Mouse (Mus musculus): ENCODE measurements at regions not wholly inside any gene's neighbourhood (a gene's known extent, or its start where the extent isn't known, plus 50 kb on each side); places are given as distances from the start of the nearest gene placed in this dataset.

DNA sequence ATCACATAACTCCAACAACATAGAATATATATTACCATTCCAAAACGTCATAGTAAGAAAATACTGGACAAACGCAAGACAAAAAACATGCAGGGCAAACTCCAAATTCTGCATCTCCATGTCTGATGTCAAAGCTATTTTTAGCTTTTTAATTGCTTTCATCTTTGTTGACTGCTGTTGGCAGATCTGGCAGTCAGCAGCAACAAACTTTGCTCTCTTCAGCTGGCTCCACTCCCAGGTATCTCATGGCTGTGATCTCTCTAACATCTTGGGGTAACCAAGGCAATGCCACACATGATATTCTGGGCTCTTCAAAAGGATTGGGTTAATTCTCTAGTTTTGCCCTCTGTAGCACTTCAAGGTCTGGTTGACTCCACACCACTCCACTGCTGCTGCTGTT is 128.9 kb upstream of the Fst start:
- H3K27me3 ChIP-seq (ENCODE audit: control insufficient read depth, insufficient read depth, low read length) = no peaks in the 10 kb centered on the region
- WGBS = 89% methylated on average over 2 of the region's 2 CpGs
- no peak overlapping the region for H3K4me2 ChIP-seq (ENCODE audit: low read depth)
- DNase-seq (ENCODE audit: low spot score) = no peak
- H3K9ac ChIP-seq (ENCODE audit: low read length) = no peak overlapping the region
- no peaks in the 10 kb centered on the region for H3K4me1 ChIP-seq (ENCODE audit: control insufficient read depth, insufficient read depth, low read length)
- H3K9me3 ChIP-seq (ENCODE audit: control insufficient read depth, low read length) = no peaks in the 10 kb centered on the region
- no peak for ATAC-seq (ENCODE audit: insufficient read depth, low FRiP score, low TSS enrichment)
- H3K27ac ChIP-seq (ENCODE audit: low read depth, low read length) = no peak overlapping the region
- H3K36me3 ChIP-seq (ENCODE audit: control insufficient read depth, insufficient read depth, low read length) = no peaks in the 10 kb centered on the region
- H3K4me3 ChIP-seq (ENCODE audit: low read depth, low read length) = no peak overlapping the region

DNA sequence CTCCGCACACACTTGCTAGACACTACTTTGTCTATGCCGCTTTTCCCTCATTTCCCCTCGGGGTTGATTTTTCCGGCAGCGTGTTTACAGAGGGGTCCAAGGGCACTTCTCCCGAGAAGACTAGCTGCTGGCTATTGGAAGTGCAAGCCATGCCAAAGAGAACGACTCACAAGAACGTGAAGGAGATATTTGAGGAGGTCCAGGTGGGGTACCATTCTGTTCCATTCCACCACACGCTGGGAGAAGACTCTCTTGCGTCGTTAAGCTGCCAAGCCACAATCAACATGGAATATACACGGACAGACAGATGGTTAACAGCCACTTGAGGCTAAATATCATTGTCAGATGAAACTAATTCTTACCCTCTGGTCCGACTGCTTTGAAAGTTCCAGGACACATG is 144.6 kb upstream of the Fst start:
- H3K36me3 ChIP-seq (ENCODE audit: control insufficient read depth, insufficient read depth, low read length) = no peaks in the 10 kb centered on the region
- no peak overlapping the region for H3K9ac ChIP-seq (ENCODE audit: low read length)
- 90% methylated on average over 13 of the region's 13 CpGs for WGBS
- H3K9me3 ChIP-seq (ENCODE audit: control insufficient read depth, low read length) = no peaks in the 10 kb centered on the region
- H3K4me2 ChIP-seq (ENCODE audit: low read depth) = no peak overlapping the region
- no peaks in the 10 kb centered on the region for H3K4me1 ChIP-seq (ENCODE audit: control insufficient read depth, insufficient read depth, low read length)
- no peak overlapping the region for H3K27ac ChIP-seq (ENCODE audit: low read depth, low read length)
- DNase-seq (ENCODE audit: low spot score) (no peak), ATAC-seq (ENCODE audit: insufficient read depth, low FRiP score, low TSS enrichment) (no peak)
- H3K4me3 ChIP-seq (ENCODE audit: low read depth, low read length) = no peak overlapping the region
- no peaks in the 10 kb centered on the region for H3K27me3 ChIP-seq (ENCODE audit: control insufficient read depth, insufficient read depth, low read length)

DNA sequence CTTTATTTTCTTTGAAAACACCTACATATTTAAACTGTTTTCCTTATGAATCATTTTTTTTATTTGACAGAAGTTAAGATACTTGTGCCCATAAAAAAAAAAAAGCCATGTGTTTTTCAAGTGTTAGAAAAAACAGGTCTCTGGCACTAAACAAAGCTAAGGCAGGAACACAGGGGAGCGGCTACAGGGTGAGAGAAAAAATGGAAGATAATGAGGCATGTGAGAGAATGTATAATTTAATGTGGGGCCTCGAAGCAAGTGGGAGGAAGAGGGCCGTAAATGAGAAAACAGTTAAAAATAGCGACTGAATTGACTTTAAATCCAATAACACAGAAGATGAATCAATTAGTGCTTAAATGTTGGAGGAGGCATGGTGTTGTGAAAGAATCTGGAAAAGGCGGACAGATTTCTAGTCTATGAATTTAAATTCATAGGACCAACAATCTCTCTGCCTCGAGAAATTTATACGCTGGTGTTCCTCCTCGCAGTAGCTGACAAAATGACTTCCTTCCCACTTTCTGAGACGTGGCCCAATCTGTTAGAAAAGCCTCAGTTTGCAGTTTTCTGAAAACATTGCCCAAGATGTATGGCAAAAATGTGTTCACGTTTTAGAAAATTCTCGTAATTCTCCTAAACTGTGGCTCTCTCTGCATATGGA is 145.4 kb upstream of the Fst start:
- H3K27me3 ChIP-seq (ENCODE audit: control insufficient read depth, insufficient read depth, low read length) = no peaks in the 10 kb centered on the region
- ATAC-seq (ENCODE audit: insufficient read depth, low FRiP score, low TSS enrichment) (no peak), DNase-seq (ENCODE audit: low spot score) (no peak)
- H3K4me1 ChIP-seq (ENCODE audit: control insufficient read depth, insufficient read depth, low read length) = no peaks in the 10 kb centered on the region
- H3K4me3 ChIP-seq (ENCODE audit: low read depth, low read length) = no peak overlapping the region
- no peaks in the 10 kb centered on the region for H3K36me3 ChIP-seq (ENCODE audit: control insufficient read depth, insufficient read depth, low read length)
- no peak overlapping the region for H3K4me2 ChIP-seq (ENCODE audit: low read depth)
- H3K9me3 ChIP-seq (ENCODE audit: control insufficient read depth, low read length) = no peaks in the 10 kb centered on the region
- H3K27ac ChIP-seq (ENCODE audit: low read depth, low read length) = no peak overlapping the region
- 84% methylated on average over 11 of the region's 11 CpGs for WGBS
- H3K9ac ChIP-seq (ENCODE audit: low read length) = no peak overlapping the region

- H3K9me3 ChIP-seq (ENCODE audit: control insufficient read depth, low read length) = no peaks in the 10 kb centered on the region
- no peak overlapping the region for H3K4me3 ChIP-seq (ENCODE audit: low read depth, low read length)
- no peak for DNase-seq (ENCODE audit: low spot score)
- no peak overlapping the region for H3K9ac ChIP-seq (ENCODE audit: low read length)
- 83% methylated on average over 1 of the region's 1 CpGs for WGBS
- H3K4me1 ChIP-seq (ENCODE audit: control insufficient read depth, insufficient read depth, low read length) = no peaks in the 10 kb centered on the region
- H3K4me2 ChIP-seq (ENCODE audit: low read depth) = no peak overlapping the region
- no peaks in the 10 kb centered on the region for H3K27me3 ChIP-seq (ENCODE audit: control insufficient read depth, insufficient read depth, low read length)
- ATAC-seq (ENCODE audit: insufficient read depth, low FRiP score, low TSS enrichment) = no peak
- no peaks in the 10 kb centered on the region for H3K36me3 ChIP-seq (ENCODE audit: control insufficient read depth, insufficient read depth, low read length)
- no peak overlapping the region for H3K27ac ChIP-seq (ENCODE audit: low read depth, low read length)
Observed at GRCm38 (mm10) chr13:114613909-114614308, 155.2 kb upstream of the Fst start.

- Histone ChIP-seq H3K4me1 (ENCODE audit: control insufficient read depth, insufficient read depth, low read length) (no peaks in the 10 kb centered on the region), H3K27ac (ENCODE audit: low read depth, low read length) (no peak overlapping the region), H3K9me3 (ENCODE audit: control insufficient read depth, low read length) (no peaks in the 10 kb centered on the region), H3K4me3 (ENCODE audit: low read depth, low read length) (no peak overlapping the region), H3K36me3 (ENCODE audit: control insufficient read depth, insufficient read depth, low read length) (no peaks in the 10 kb centered on the region), H3K27me3 (ENCODE audit: control insufficient read depth, insufficient read depth, low read length) (no peaks in the 10 kb centered on the region), H3K9ac (ENCODE audit: low read length) (no peak overlapping the region), H3K4me2 (ENCODE audit: low read depth) (no peak overlapping the region)
- no peak for ATAC-seq (ENCODE audit: insufficient read depth, low FRiP score, low TSS enrichment)
- 93% methylated on average over 4 of the region's 4 CpGs for WGBS
- DNase-seq (ENCODE audit: low spot score) = no peak
Observed at GRCm38 (mm10) chr13:114619416-114619815, 160.7 kb upstream of the Fst start.

DNA sequence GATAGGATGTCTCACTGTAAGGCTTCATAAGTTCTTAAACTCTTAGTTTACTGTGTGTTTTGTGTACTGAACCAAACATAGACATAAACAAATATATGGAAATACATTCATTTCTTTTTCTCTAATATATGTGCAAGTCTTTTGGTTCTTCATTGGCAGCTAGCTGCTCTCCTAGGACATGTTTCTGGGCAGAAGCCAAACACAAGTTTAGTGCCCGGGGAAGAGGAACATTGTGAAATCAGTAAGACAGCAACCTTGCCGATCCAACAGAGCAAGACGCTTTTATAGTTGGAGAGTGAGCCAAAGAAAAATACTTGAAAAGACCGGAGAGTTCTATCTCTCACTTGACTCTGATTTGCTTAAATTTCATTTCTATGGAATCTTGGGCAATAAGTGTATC is 178.0 kb upstream of the Fst start:
- Histone ChIP-seq H3K9ac (ENCODE audit: low read length) (no peak overlapping the region), H3K4me1 (ENCODE audit: control insufficient read depth, insufficient read depth, low read length) (no peaks in the 10 kb centered on the region), H3K27me3 (ENCODE audit: control insufficient read depth, insufficient read depth, low read length) (no peaks in the 10 kb centered on the region), H3K4me2 (ENCODE audit: low read depth) (no peak overlapping the region), H3K9me3 (ENCODE audit: control insufficient read depth, low read length) (no peaks in the 10 kb centered on the region), H3K27ac (ENCODE audit: low read depth, low read length) (no peak overlapping the region), H3K36me3 (ENCODE audit: control insufficient read depth, insufficient read depth, low read length) (no peaks in the 10 kb centered on the region), H3K4me3 (ENCODE audit: low read depth, low read length) (no peak overlapping the region)
- DNase-seq (ENCODE audit: low spot score) (no peak), ATAC-seq (ENCODE audit: insufficient read depth, low FRiP score, low TSS enrichment) (no peak)
- WGBS = 97% methylated on average over 4 of the region's 4 CpGs

DNA sequence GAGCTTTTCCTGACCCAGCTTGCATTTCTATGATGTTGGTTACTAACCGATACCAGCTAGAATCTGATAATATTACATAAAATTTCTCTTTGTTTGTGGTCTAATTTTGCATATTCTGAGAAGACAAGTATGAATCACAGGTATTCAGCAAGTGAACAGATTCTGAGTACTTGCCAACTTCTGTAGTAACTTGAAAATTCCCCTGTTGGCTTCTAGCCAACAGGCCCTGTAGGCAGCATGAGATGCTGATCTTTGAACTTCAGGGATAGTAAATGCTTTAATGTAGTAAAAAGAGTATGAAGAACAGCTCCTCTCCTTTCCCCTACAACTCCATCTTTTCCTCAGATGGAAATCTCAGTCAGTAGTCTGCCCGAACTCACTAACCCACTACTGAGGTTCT is 178.5 kb upstream of the Mocs2 start:
- Histone ChIP-seq H3K4me2 (ENCODE audit: low read depth) (no peak overlapping the region), H3K4me3 (ENCODE audit: low read depth, low read length) (no peak overlapping the region), H3K9me3 (ENCODE audit: control insufficient read depth, low read length) (no peaks in the 10 kb centered on the region), H3K27me3 (ENCODE audit: control insufficient read depth, insufficient read depth, low read length) (no peaks in the 10 kb centered on the region), H3K36me3 (ENCODE audit: control insufficient read depth, insufficient read depth, low read length) (no peaks in the 10 kb centered on the region), H3K4me1 (ENCODE audit: control insufficient read depth, insufficient read depth, low read length) (no peaks in the 10 kb centered on the region; the same call in 1 of the 2 replicates), H3K9ac (ENCODE audit: low read length) (no peak overlapping the region), H3K27ac (ENCODE audit: low read depth, low read length) (no peak overlapping the region)
- 98% methylated on average over 2 of the region's 2 CpGs for WGBS
- no peak for DNase-seq (ENCODE audit: low spot score)
- no peak for ATAC-seq (ENCODE audit: insufficient read depth, low FRiP score, low TSS enrichment)

- ATAC-seq (ENCODE audit: insufficient read depth, low FRiP score, low TSS enrichment) = peak; percentile 81
Observed at GRCm38 (mm10) chr13:114641688-114642390, 176.2 kb upstream of the Mocs2 start.

GRCm38 (mm10) chr13:114642901-114643491 is 175.0 kb upstream of the Mocs2 start:
- Histone ChIP-seq H3K27me3 (ENCODE audit: control insufficient read depth, insufficient read depth, low read length) (no peaks in the 10 kb centered on the region), H3K27ac (ENCODE audit: low read depth, low read length) (no peak overlapping the region)
- ATAC-seq (ENCODE audit: insufficient read depth, low FRiP score, low TSS enrichment) = no peak

More at GRCm38 (mm10) chr13:114641688-114642390, 176.2 kb upstream of the Mocs2 start:
- no peak overlapping the region for H3K9ac ChIP-seq (ENCODE audit: low read length)
- peak; percentile 12 for DNase-seq (ENCODE audit: low spot score)
- H3K4me3 ChIP-seq (ENCODE audit: low read depth, low read length) = no peak overlapping the region
- H3K9me3 ChIP-seq (ENCODE audit: control insufficient read depth, low read length) = no peaks in the 10 kb centered on the region
- no peaks in the 10 kb centered on the region for H3K27me3 ChIP-seq (ENCODE audit: control insufficient read depth, insufficient read depth, low read length)
- H3K4me2 ChIP-seq (ENCODE audit: low read depth) = no peak overlapping the region
- H3K4me1 ChIP-seq (ENCODE audit: control insufficient read depth, insufficient read depth, low read length) = no peaks in the 10 kb centered on the region; the same call in 1 of the 2 replicates
- H3K36me3 ChIP-seq (ENCODE audit: control insufficient read depth, insufficient read depth, low read length) = no peaks in the 10 kb centered on the region
- no peak overlapping the region for H3K27ac ChIP-seq (ENCODE audit: low read depth, low read length)
- WGBS = 42% methylated on average over 9 of the region's 9 CpGs

More at GRCm38 (mm10) chr13:114642901-114643491, 175.0 kb upstream of the Mocs2 start:
- Histone ChIP-seq H3K4me1 (ENCODE audit: control insufficient read depth, insufficient read depth, low read length) (no peaks in the 10 kb centered on the region; the same call in 1 of the 2 replicates), H3K36me3 (ENCODE audit: control insufficient read depth, insufficient read depth, low read length) (no peaks in the 10 kb centered on the region), H3K9ac (ENCODE audit: low read length) (no peak overlapping the region), H3K4me2 (ENCODE audit: low read depth) (no peak overlapping the region), H3K4me3 (ENCODE audit: low read depth, low read length) (no peak overlapping the region), H3K9me3 (ENCODE audit: control insufficient read depth, low read length) (no peaks in the 10 kb centered on the region)
- 57% methylated on average over 3 of the region's 3 CpGs for WGBS
- DNase-seq (ENCODE audit: low spot score) = no peak

Measured in neural tube, embryonic 11.5 days (tissue).